In the genomic region with DNA sequence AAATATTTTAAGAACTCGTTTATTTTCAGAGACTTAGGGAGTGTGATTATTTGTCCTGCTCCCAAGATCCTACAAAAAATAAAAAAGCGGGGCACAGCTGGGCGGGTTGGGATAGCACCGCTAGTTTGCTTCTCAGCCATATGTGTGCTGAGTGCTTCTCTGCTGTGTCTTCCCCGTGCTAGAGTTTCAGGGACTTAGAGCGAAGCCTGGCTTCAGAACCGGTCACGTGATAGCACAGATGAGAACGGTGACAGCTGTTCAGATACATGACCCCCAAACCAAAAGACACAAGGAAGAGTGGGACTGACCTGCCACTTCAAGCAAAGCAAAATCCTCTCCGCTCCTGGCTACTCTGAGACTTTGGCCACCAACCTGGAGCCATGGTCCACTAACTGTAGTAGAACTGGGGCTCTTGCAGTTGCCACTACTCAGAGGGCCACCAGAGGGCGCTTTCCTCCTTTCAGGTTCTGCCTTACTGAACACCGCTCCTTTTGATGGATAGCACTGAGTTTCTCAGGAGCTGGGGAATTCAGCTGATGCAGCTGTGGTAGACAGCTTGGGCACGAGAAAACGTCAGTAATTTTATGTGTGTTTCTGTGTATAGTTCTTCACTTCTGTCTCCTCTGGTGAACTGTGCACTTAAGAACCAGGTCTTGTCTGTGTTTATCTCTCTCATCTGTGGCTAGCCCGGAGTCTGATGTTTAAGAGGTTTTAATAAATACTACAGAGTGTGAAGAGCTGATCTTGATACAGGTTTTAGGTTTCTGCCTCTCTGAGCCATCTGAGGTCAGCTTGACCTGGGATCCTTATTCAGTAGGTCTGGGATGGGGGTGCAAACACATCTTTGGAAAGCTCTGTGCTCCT, we compare ENCODE assay signal across 8 mouse cellular contexts.
DNase-seq lines count a peak whose midpoint lies in the region; ATAC-seq and TF ChIP-seq lines count a peak whose summit lies in the region.

No protein-coding gene starts in this region.

- peak; percentile 86 for TF ChIP-seq CTCF in E14TG2a.4 (conservative IDR thresholded peaks at IDR 0.05; ENCODE audit: low read length)
- TF ChIP-seq CTCF in testis, adult 2 months (IDR thresholded peaks at IDR 0.05; ENCODE audit: control insufficient read depth, insufficient read depth, insufficient replicate concordance, low read depth, low read length): peak; percentile 89

- intact Hi-C loops in heart, postnatal 10 days (cut with DNase I): loop anchor here (2.0 to 10.0 kb wide), 6 partner anchors 47 to 563 kb away; partner anchors contain the start of genes D3Ertd751e and Sclt1

- no peak overlapping the region for H3K27ac ChIP-seq in forebrain, embryonic 14.5 days (ENCODE audit: low read depth, low read length)
- H3K27ac ChIP-seq in liver, embryonic 15.5 days (replicated peaks): no peak overlapping the region
- no peak overlapping the region for H3K27ac ChIP-seq in neural tube, embryonic 14.5 days (ENCODE audit: low read depth, low read length)
- H3K27ac ChIP-seq in testis, adult 2 months (ENCODE audit: control insufficient read depth, insufficient read depth, low read depth, low read length): no peak overlapping the region

- 53% methylated on average over 15 of the region's 15 CpGs for WGBS in forebrain, embryonic 14.5 days
- WGBS in liver, embryonic 15.5 days (ENCODE audit: insufficient replicate concordance): 42% methylated on average over 15 of the region's 15 CpGs
- 57% methylated on average over 15 of the region's 15 CpGs for WGBS in neural tube, embryonic 14.5 days

- H3K36me3 ChIP-seq in E14TG2a.4 (ENCODE audit: insufficient read depth, low read length): no peaks in the 10 kb centered on the region
- H3K36me3 ChIP-seq in forebrain, embryonic 14.5 days (ENCODE audit: control insufficient read depth, insufficient read depth, low read length): no peaks in the 10 kb centered on the region
- H3K36me3 ChIP-seq in liver, embryonic 15.5 days (replicated peaks): no peaks in the 10 kb centered on the region
- no peaks in the 10 kb centered on the region for H3K36me3 ChIP-seq in neural tube, embryonic 14.5 days (ENCODE audit: control insufficient read depth, insufficient read depth, low read length)
- no peaks in the 10 kb centered on the region for H3K36me3 ChIP-seq in testis, adult 2 months (ENCODE audit: control insufficient read depth, insufficient read depth, low read length)

- H3K9ac ChIP-seq in forebrain, embryonic 14.5 days (ENCODE audit: low read length): no peak overlapping the region
- H3K9ac ChIP-seq in liver, embryonic 15.5 days: no peak overlapping the region
- no peak overlapping the region for H3K9ac ChIP-seq in neural tube, embryonic 14.5 days (replicated peaks; ENCODE audit: low read depth, low read length)

- peak; percentile 87 for ATAC-seq in cerebellum, adult (ENCODE audit: insufficient number of reproducible peaks, low FRiP score, low TSS enrichment)
- ATAC-seq in forebrain, embryonic 14.5 days: peak; percentile 95
- ATAC-seq in liver, embryonic 15.5 days (ENCODE audit: insufficient read depth): peak; percentile 40; the same call in 1 of the 2 replicates
- ATAC-seq in neural tube, embryonic 14.5 days (ENCODE audit: low read depth): peak; percentile 94

- H3K9me3 ChIP-seq in E14TG2a.4 (ENCODE audit: low read length): 0 out of 2 replicates have a peak, but pooled peaks cover 5% of the 10 kb centered on the region
- no peaks in the 10 kb centered on the region for H3K9me3 ChIP-seq in forebrain, embryonic 14.5 days (replicated peaks; ENCODE audit: control insufficient read depth, low read length)
- no peaks in the 10 kb centered on the region for H3K9me3 ChIP-seq in liver, embryonic 15.5 days (replicated peaks)
- no peaks in the 10 kb centered on the region for H3K9me3 ChIP-seq in neural tube, embryonic 14.5 days (ENCODE audit: control insufficient read depth, low read length)

- no peak overlapping the region for H3K4me2 ChIP-seq in forebrain, embryonic 14.5 days (ENCODE audit: low read length)
- H3K4me2 ChIP-seq in liver, embryonic 15.5 days: no peak overlapping the region
- no peak overlapping the region for H3K4me2 ChIP-seq in neural tube, embryonic 14.5 days (ENCODE audit: low read depth, low read length)

- no peak overlapping the region for H3K4me3 ChIP-seq in E14TG2a.4 (replicated peaks; ENCODE audit: low read length)
- no peak overlapping the region for H3K4me3 ChIP-seq in forebrain, embryonic 14.5 days (ENCODE audit: low read depth, low read length)
- H3K4me3 ChIP-seq in liver, embryonic 15.5 days (replicated peaks): no peak overlapping the region
- H3K4me3 ChIP-seq in neural tube, embryonic 14.5 days (ENCODE audit: low read depth, low read length): no peak overlapping the region
- H3K4me3 ChIP-seq in testis, adult 2 months (ENCODE audit: control insufficient read depth, low read depth, low read length): peak overlapping the region; percentile 32; the same call in 1 of the 2 replicates

- peak; percentile 92 for DNase-seq in forebrain, embryonic 14.5 days (ENCODE audit: low spot score)
- DNase-seq in heart, postnatal 10 days: peak; percentile 90 to 92
- DNase-seq in kidney, postnatal 4 days: peak; percentile 94 to 95

- H3K4me1 ChIP-seq in E14TG2a.4 (replicated peaks; ENCODE audit: low read depth, low read length): no peaks in the 10 kb centered on the region
- no peaks in the 10 kb centered on the region for H3K4me1 ChIP-seq in forebrain, embryonic 14.5 days (ENCODE audit: control insufficient read depth, insufficient read depth, low read length)
- peaks cover 40% of the 10 kb centered on the region for H3K4me1 ChIP-seq in liver, embryonic 15.5 days (replicated peaks)
- no peaks in the 10 kb centered on the region for H3K4me1 ChIP-seq in neural tube, embryonic 14.5 days (ENCODE audit: control insufficient read depth, insufficient read depth, low read length)
- peaks cover 5% of the 10 kb centered on the region for H3K4me1 ChIP-seq in testis, adult 2 months (ENCODE audit: control insufficient read depth, insufficient read depth, low read length)

- TF ChIP-seq POLR2A in testis, adult 2 months (IDR thresholded peaks at IDR 0.05; ENCODE audit: control insufficient read depth, low read depth, low read length): no peak

- H3K27me3 ChIP-seq in E14TG2a.4 (ENCODE audit: insufficient read depth, low read length): peaks cover 2% of the 10 kb centered on the region; the same call in 1 of the 2 replicates
- no peaks in the 10 kb centered on the region for H3K27me3 ChIP-seq in forebrain, embryonic 14.5 days (replicated peaks; ENCODE audit: control insufficient read depth, insufficient read depth, low read length)
- peaks cover 17% of the 10 kb centered on the region for H3K27me3 ChIP-seq in liver, embryonic 15.5 days
- H3K27me3 ChIP-seq in neural tube, embryonic 14.5 days (ENCODE audit: control insufficient read depth, insufficient read depth, low read length): no peaks in the 10 kb centered on the region
- no peaks in the 10 kb centered on the region for H3K27me3 ChIP-seq in testis, adult 2 months (ENCODE audit: control insufficient read depth, insufficient read depth, low read length)

Comparison
In these comparisons a context has a peak if more than half of its experiments do, and no peak if none do; other contexts are left out.
1. ATAC-seq: peak in every context shown above with its lines; median percentile 95 in forebrain, embryonic 14.5 days; 94 in neural tube, embryonic 14.5 days; 87 in cerebellum, adult; 40 in liver, embryonic 15.5 days.